Mouse (Mus musculus) T-helper 17 cell (primary cell): ENCODE measurements around the gene Mettl21e.

ENCODE experiments used
- in situ Hi-C, 2 experiments: fragments of 300-600 bp; cut with MboI, MseI; formaldehyde crosslinking; loops; 1 replicate in 1 of 2; 2 replicates in 1 of 2; pipeline ENCODE4 v1.15.1; 2025; ENCODE audit warnings: high pct_unique_total_duplicates in 2 of 2

Gene Mettl21e

GRCm38 (mm10) chr1:44218876-44219275 lies at the start of gene Mettl21e:
TSS of gene Mettl21e (minus strand) at chr1:44218961.
- in situ Hi-C loops: loop anchor here in 1 of 2 experiments (10.0 kb wide), 1 partner anchor 336 kb away; the partner anchor contains the start of gene Gulp1

GRCm38 (mm10) chr1:44240440-44240839 lies 21.7 kb upstream of the Mettl21e start:
- in situ Hi-C loops: loop anchor here in 1 of 2 experiments (25.0 kb wide), 1 partner anchor 1522 kb away; no protein-coding TSS in a partner anchor

GRCm38 (mm10) chr1:44239969-44240368 lies 21.2 kb upstream of the Mettl21e start:
- in situ Hi-C loops: loop anchor here in 1 of 2 experiments (25.0 kb wide), 1 partner anchor 1522 kb away; no protein-coding TSS in a partner anchor

GRCm38 (mm10) chr1:44237305-44237704 lies 18.5 kb upstream of the Mettl21e start:
- in situ Hi-C loops: loop anchor here in 1 of 2 experiments (25.0 kb wide), 1 partner anchor 1525 kb away; no protein-coding TSS in a partner anchor

- in situ Hi-C loops: loop anchor here in 1 of 2 experiments (25.0 kb wide), 1 partner anchor 1527 kb away; no protein-coding TSS in a partner anchor
Observed at GRCm38 (mm10) chr1:44235311-44235710, 16.6 kb upstream of the Mettl21e start.

GRCm38 (mm10) chr1:44234531-44234930 lies 15.8 kb upstream of the Mettl21e start:
- in situ Hi-C loops: loop anchor here in 1 of 2 experiments (25.0 kb wide), 1 partner anchor 1528 kb away; no protein-coding TSS in a partner anchor

- in situ Hi-C loops: loop anchor here in 1 of 2 experiments (25.0 kb wide), 1 partner anchor 1533 kb away; no protein-coding TSS in a partner anchor
Observed at GRCm38 (mm10) chr1:44229044-44229443, 10.3 kb upstream of the Mettl21e start.

- in situ Hi-C loops: loop anchor here in 1 of 2 experiments (10.0 kb wide), 1 partner anchor 338 kb away; the partner anchor contains the start of gene Gulp1
Observed at GRCm38 (mm10) chr1:44217118-44217517, 1.6 kb downstream of the Mettl21e start.

- in situ Hi-C loops: loop anchor here in 1 of 2 experiments (10.0 kb wide), 1 partner anchor 338 kb away; the partner anchor contains the start of gene Gulp1
Observed at GRCm38 (mm10) chr1:44216352-44217116, 2.2 kb downstream of the Mettl21e start.

- in situ Hi-C loops: loop anchor here in 1 of 2 experiments (10.0 kb wide), 1 partner anchor 340 kb away; the partner anchor contains the start of gene Gulp1
Observed at GRCm38 (mm10) chr1:44214443-44214842, 4.3 kb downstream of the Mettl21e start.

- in situ Hi-C loops: no loop called here
Observed at GRCm38 (mm10) chr1:44202876-44203275, 15.9 kb downstream of the Mettl21e start.

GRCm38 (mm10) chr1:44198273-44199171 lies 20.2 kb downstream of the Mettl21e start:
- in situ Hi-C loops: no loop called here

GRCm38 (mm10) chr1:44186396-44186795 lies 32.4 kb downstream of the Mettl21e start:
- in situ Hi-C loops: no loop called here

GRCm38 (mm10) chr1:44178086-44178485 lies 40.7 kb downstream of the Mettl21e start:
- in situ Hi-C loops: no loop called here

GRCm38 (mm10) chr1:44173903-44174302 lies 44.9 kb downstream of the Mettl21e start:
- in situ Hi-C loops: no loop called here

GRCm38 (mm10) chr1:44172656-44173055 lies 46.1 kb downstream of the Mettl21e start:
- in situ Hi-C loops: no loop called here

GRCm38 (mm10) chr1:44167859-44168383 lies 50.8 kb downstream of the Mettl21e start:
- in situ Hi-C loops: no loop called here

- in situ Hi-C loops: no loop called here
Observed at GRCm38 (mm10) chr1:44162389-44162788, 56.4 kb downstream of the Mettl21e start.

- in situ Hi-C loops: no loop called here
Observed at GRCm38 (mm10) chr1:44161818-44162217, 56.9 kb downstream of the Mettl21e start.

GRCm38 (mm10) chr1:44158317-44158716 lies 60.4 kb downstream of the Mettl21e start:
- in situ Hi-C loops: no loop called here

GRCm38 (mm10) chr1:44155287-44155686 lies 63.5 kb downstream of the Mettl21e start:
- in situ Hi-C loops: no loop called here
